Mouse (Mus musculus): Measurements from ENCODE around the gene Pramef20. TPM values are rescaled to one million over a fixed set of nuclear protein-coding genes. Genes with fewer than 3 reads are reported as not detected.

Gene Pramef20
- not detected for polyA plus RNA-seq (2014; fragmentation: Illumina TruSeq; extraction: RNeasy Lipid Tissue Mini Kit (QIAGEN cat#74804); ENCODE audit: low read depth, low replicate concordance)

DNA sequence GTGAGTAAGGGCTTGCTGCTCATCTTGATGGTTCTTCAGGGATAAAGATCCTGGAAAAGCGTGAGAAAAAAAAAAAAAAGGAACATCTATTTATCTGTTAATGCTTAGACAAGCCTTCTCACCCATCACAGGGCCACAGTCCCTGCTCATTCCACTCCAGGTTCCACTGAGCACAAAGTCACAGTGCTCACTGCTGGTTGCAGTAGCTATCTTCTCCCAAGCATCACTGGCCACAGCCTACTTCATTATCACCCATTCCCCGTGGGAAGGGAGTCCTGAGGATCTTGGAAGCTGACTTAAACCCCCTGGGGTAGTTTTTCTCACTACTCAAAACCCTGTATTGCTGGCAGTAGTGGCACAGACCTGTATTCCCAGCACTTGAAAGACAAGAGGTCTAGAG is at the start of gene Pramef20:
Gene Pramef20, minus strand, starts transcription at position 23 of the 400 bp plus-strand sequence.

GRCm38 (mm10) chr4:144408290-144408689 is 30.6 kb upstream of the Pramef20 start, which contains the start of gene Pramef12:
Pramef12 (minus strand) TSS chr4:144408464.

GRCm38 (mm10) chr4:144357642-144358041 is 20.1 kb downstream of the Pramef20 start, which contains the start of gene Gm13119:
Gm13119 (plus strand) TSS chr4:144357942.

DNA sequence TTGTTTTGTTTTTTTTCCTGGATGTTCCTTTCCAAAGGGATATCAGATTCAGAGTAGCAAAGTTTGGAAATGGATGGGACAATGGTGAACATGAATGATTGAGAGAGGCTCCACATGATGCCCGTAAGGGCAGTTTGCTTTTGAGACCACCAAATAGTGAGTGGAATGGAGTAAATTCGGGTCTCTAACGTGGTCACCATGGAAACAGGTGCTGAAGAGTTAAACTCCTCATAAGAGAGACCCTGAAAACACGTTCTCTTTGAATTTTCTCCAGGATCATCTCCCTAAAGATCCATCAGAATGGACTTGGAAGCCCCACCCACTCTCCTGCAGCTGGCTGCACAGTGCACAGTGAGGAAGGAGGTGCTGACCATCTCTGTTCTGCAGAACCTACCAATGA is 47.8 kb downstream of the Pramef20 start, which contains the start of gene Gm13128:
Gene Gm13128, plus strand, starts transcription at position 301 of the 400 bp plus-strand sequence.

Other genes starting within 250 kb of the Pramef20 start
- gene Oog3, start 215.3 kb downstream of the Pramef20 start, polyA plus RNA-seq (2014; fragmentation: Illumina TruSeq; extraction: RNeasy Lipid Tissue Mini Kit (QIAGEN cat#74804); ENCODE audit: low read depth, low replicate concordance) = not detected
- gene Oog2, start 187.2 kb downstream of the Pramef20 start, polyA plus RNA-seq (2014; fragmentation: Illumina TruSeq; extraction: RNeasy Lipid Tissue Mini Kit (QIAGEN cat#74804); ENCODE audit: low read depth, low replicate concordance) = not detected
- not detected for gene C87977, start 164.6 kb downstream of the Pramef20 start, polyA plus RNA-seq (2014; fragmentation: Illumina TruSeq; extraction: RNeasy Lipid Tissue Mini Kit (QIAGEN cat#74804); ENCODE audit: low read depth, low replicate concordance)
- not detected for gene Pramel5, start 97.4 kb downstream of the Pramef20 start, polyA plus RNA-seq (2014; fragmentation: Illumina TruSeq; extraction: RNeasy Lipid Tissue Mini Kit (QIAGEN cat#74804); ENCODE audit: low read depth, low replicate concordance)
- not detected for gene Gm13128, start 47.7 kb downstream of the Pramef20 start, polyA plus RNA-seq (2014; fragmentation: Illumina TruSeq; extraction: RNeasy Lipid Tissue Mini Kit (QIAGEN cat#74804); ENCODE audit: low read depth, low replicate concordance)
- gene Gm13119, start 20.0 kb downstream of the Pramef20 start, polyA plus RNA-seq (2014; fragmentation: Illumina TruSeq; extraction: RNeasy Lipid Tissue Mini Kit (QIAGEN cat#74804); ENCODE audit: low read depth, low replicate concordance) = not detected
- gene Pramef12, start 30.5 kb upstream of the Pramef20 start, polyA plus RNA-seq (2014; fragmentation: Illumina TruSeq; extraction: RNeasy Lipid Tissue Mini Kit (QIAGEN cat#74804); ENCODE audit: low read depth, low replicate concordance) = not detected
- gene 1700012P22Rik, start 60.8 kb upstream of the Pramef20 start, polyA plus RNA-seq (2014; fragmentation: Illumina TruSeq; extraction: RNeasy Lipid Tissue Mini Kit (QIAGEN cat#74804); ENCODE audit: low read depth, low replicate concordance) = not detected
- gene Gm9944, start 75.4 kb upstream of the Pramef20 start, polyA plus RNA-seq (2014; fragmentation: Illumina TruSeq; extraction: RNeasy Lipid Tissue Mini Kit (QIAGEN cat#74804); ENCODE audit: low read depth, low replicate concordance) = not detected
- gene Aadacl3, start 85.8 kb upstream of the Pramef20 start, polyA plus RNA-seq (2014; fragmentation: Illumina TruSeq; extraction: RNeasy Lipid Tissue Mini Kit (QIAGEN cat#74804); ENCODE audit: low read depth, low replicate concordance) = not detected
- not detected for gene 9430007A20Rik, start 141.9 kb upstream of the Pramef20 start, polyA plus RNA-seq (2014; fragmentation: Illumina TruSeq; extraction: RNeasy Lipid Tissue Mini Kit (QIAGEN cat#74804); ENCODE audit: low read depth, low replicate concordance)
- not detected for gene Gm13124, start 187.2 kb upstream of the Pramef20 start, polyA plus RNA-seq (2014; fragmentation: Illumina TruSeq; extraction: RNeasy Lipid Tissue Mini Kit (QIAGEN cat#74804); ENCODE audit: low read depth, low replicate concordance)
- not detected for gene Aadacl4, start 235.8 kb upstream of the Pramef20 start, polyA plus RNA-seq (2014; fragmentation: Illumina TruSeq; extraction: RNeasy Lipid Tissue Mini Kit (QIAGEN cat#74804); ENCODE audit: low read depth, low replicate concordance)

Data from sigmoid colon, adult 10 weeks (tissue).